Mouse (Mus musculus) urinary bladder, postnatal 10 days (tissue): ENCODE results near the gene Fgfr2.

Experiments
- DNase-seq: peaks from one replicate; pipeline ENCODE4 v3.0.0; 2022; ENCODE audit warnings: low spot score

The Fgfr2 gene

DNA sequence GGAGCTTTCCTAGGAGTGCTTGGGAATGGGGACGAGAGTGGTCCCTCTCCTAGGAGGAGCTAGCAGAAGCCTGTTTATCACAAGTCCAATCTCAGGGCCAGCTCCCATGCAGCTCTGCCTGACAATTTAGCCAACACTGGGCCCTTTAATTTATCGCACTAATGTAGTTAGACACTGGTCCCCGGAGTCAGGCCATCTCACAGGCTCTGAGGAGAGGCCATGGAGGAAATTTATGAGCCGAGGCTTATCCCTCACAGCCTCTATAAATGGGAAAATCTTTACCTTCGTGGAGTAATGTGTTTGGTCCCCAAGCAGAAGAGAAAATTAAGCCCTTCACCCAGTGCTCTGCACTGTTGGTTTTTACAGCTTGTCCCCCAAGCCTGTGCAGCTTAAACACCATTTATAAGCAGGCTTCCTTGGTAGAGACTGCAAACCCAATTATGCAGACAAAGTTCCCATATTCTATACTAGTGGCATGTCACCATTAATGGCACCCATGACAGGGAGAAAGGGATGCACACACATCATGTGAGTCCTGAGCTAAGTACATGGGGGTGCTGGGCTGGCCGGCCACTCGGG is 824.6 kb downstream of the Fgfr2 start:
- DNase-seq = no peak

DNA sequence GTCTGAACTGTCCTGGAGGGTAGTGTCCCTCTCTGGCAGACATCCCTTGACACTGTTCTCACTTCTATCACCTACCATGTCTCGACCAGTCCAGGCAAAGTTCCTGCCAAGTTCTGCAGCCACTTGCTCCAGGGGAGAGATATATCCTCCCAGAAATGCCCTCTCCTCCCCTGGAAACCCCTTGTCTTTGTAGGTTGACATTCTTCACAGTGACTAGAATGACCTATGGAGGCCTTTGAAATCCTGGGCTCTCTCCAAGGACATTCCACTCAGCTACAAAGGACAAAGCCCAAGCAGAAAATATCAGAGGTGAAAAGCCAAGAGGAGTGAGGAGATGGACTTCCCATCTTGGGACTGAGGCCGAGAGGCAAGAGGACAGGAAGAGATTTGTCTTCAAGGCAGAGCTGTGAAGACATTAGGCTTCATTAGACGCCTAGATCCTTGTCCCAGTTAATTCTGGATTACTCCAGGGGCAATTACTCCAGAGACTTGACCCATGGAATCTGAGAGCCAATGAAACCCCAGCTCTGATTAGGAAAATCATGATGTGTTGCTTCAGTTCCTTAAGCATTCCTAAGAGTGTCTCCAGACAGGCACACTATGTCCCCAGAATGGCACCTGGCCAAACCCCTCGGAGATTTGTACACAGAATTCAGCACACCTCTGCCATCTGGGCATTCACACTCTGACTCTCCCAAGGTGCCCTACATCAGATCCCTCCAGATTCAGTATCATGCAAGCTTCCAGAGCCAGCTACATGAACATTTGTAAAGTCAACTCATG is 826.3 kb downstream of the Fgfr2 start:
- DNase-seq = no peak

DNA sequence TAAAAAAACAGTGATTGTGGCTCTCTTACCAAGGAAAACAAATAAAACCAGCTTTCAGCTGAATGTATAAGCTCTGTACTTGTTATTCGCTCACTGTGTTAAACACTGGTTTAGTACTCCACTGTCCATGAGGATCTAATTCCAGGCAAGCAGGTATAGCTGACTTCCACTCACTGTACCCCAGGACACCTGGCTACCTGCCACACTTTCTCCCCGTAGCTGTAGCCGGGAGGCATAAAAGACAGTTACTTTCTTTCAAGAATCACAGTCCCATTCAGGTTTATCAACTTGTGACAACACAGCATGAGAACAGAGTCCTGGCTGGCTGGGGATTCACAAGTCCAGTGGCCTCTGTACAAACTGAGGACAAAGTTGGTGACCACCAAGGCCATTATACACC is 827.0 kb downstream of the Fgfr2 start:
- no peak for DNase-seq

DNA sequence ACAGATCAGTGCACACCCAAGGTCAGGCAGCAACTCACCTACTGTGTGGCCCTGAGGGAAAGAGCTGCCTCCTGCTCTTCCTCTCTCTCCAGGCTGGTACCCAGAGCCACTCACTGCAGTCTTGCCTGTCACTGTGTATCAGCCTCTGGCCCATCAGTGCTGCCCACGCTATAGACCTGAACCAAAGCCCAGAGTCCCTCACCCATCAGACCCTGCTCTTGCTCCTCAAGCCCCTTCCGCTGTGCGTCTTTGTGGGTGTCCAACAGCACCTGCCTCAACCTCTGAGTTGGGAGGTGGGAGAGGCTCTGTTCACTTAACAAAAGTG is 835.8 kb downstream of the Fgfr2 start:
- no peak for DNase-seq

DNA sequence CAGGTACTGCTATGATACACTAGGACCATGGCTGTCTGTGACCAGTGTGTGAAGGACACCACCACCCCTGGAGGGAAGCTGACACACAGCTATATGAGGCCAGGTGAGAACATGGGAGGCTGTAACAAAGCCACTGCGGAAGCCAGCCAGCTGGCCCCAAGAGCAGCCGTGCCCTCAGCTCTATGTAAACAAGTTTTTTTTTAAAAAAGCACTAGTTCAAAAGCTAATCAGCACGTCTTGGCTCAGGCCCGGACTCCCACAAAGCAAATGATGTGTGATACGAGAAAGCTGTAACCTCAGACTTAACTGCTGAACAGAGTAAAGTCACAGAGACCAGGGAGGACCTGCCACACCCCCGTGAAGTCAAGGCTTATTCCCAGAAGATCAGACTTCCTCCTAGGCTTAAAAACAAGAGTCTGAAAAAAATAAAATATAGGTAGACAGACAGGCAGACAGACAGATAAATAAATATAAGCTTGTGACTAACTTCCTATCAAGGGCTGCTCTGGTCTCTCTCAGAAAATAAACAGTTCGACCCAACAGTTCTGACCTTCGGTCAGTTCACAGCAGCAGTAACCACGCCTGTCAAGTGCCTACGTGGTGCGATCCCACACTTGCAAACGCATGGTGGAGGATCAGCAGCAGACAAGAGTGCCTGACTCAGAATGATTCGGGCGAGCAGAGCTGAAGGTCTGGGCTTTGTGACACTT is 836.4 kb downstream of the Fgfr2 start:
- DNase-seq = no peak

DNA sequence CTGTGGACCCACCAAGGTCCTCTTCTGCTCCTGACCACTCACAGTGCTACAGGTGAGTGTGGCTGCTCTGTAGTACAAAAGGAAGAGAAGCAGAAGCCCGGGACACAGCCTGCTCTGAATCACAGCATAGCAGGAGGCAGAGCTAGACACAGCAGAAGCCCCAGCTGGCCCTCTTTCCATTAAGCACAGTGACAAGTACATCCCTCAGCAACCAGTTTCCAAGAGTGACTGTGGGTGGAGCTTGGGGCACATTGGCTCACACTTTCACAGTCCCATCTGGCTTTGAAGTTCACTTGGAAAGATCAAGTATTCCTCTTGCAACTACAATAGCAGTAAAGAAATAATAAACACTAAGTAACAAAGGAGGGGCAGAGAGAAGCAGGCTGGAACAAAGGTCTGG is 838.4 kb downstream of the Fgfr2 start:
- DNase-seq = no peak

DNA sequence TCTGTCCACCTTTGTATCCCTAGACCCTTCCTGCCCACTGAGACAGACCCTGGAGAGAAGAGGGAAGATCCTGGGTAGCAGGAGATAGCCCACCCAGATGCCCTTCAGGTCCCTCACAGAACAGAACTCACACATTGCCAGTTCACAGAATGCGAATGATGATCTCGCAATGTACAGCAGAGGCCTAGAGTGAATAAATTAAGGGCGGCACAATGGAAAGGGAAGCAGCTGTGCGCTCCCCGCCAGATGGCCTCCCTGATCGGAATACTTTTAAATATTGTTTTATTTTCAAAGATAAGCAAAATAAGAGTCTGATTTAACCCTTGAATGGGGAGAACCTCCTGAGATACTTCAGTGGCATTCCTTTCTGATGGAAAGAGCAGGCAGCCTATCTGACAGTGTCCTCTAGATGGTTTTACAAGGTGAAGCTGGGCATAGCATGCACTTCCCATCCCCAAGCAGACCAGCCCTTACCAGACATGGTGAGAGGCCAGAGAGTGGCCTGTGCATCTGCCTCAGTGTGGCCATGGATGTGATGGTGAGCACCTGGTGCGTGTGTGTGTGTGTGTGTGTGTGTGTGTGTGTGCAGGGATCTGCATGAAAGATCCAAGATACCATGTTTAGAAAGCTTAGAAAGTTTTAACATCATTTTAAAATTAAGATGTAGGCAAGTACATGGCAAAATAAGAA is 839.0 kb downstream of the Fgfr2 start:
- no peak for DNase-seq

DNA sequence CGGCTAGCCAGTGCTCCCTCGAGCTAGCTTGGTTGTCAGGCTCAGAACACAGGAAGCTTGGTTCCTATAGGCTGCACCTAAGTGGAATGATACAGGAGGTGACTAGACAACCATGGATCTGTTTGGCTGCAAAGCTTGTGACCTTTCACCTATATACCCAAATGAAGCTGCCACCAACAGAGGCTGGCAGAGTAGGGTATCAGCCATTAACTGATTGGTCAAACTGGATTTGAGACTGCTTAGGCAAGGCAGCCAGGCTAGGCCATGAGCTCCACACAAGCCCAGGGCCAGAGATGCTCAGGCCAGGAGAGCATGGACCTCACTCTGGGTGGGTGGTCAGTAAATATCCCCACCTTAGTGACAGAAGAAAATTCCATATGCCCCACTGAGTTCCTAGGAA is 840.6 kb downstream of the Fgfr2 start:
- DNase-seq = no peak

DNA sequence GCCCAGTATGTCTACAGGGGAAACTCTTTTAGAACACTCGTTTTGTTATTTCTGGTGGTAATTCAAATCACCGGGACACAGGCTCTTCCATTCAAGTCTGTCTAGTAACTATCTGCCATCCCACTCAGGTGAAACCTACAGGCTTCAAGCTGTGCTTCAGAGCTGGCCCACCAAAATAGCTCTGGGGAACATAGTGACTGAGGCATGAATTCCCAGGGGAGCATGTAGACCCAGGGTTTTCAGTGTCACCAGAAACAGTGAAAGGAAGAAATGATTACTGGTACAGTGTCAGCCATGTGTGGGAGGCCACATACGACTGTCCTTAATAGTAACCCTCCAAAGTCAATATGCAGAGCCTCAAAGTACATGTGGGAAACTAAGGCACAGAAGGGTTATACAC is 841.0 kb downstream of the Fgfr2 start:
- DNase-seq = no peak

DNA sequence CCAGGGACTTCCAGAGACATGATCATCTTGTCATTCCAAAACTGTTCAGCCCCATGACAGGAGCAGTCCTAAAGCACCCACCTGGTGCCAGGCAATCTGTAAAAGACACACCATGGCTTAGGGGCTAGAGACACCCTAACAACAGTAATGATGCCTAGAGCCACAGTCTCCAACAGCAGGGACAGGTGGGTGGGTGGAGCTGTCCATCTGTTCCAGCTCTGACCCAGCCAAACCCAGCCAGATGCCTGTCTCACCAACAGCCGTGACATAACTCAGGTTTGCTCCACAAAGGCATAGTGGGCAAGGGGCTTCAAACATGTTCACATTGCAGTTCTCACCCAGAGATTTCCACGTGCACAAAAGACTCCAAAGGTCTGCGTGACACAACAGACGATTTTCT is 841.4 kb downstream of the Fgfr2 start:
- DNase-seq = no peak

DNA sequence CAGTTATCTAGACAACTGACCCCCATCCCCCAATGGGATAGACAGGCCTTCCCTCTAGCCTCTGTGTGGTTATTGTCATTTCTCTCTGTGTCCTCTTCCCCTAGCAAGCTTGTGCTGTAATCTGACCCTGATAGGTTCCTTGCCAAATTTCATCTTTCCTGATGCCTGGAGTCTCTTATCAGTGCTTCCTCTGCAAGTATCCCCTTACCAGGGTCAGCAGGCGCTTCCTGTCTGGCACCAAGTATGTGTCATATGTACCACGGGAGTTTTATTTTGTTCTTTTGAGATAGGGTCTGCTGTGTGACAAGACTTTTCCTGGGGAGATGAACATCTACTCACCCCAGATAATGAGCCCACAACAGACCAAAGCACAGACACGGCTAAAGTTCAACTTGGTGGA is 844.5 kb downstream of the Fgfr2 start:
- no peak for DNase-seq

DNA sequence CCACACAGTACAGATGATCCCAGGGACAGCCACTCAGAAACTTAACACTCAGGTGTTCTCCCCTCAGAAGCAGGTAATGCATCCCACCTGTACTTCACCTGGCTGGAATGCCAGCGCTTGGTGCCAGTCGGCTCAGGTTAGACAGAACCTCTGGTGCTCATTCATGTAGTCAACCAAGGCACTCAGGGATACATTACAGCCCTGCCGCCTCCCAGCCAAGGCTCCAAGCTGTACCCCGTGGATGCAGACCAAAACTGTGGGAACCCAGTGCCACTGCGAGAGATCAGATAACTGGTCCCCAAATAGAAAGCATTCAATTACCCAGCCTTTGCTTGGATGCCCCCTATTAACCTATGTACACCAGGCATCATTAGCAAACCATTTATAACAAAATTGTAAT is 846.9 kb downstream of the Fgfr2 start:
- DNase-seq = no peak

DNA sequence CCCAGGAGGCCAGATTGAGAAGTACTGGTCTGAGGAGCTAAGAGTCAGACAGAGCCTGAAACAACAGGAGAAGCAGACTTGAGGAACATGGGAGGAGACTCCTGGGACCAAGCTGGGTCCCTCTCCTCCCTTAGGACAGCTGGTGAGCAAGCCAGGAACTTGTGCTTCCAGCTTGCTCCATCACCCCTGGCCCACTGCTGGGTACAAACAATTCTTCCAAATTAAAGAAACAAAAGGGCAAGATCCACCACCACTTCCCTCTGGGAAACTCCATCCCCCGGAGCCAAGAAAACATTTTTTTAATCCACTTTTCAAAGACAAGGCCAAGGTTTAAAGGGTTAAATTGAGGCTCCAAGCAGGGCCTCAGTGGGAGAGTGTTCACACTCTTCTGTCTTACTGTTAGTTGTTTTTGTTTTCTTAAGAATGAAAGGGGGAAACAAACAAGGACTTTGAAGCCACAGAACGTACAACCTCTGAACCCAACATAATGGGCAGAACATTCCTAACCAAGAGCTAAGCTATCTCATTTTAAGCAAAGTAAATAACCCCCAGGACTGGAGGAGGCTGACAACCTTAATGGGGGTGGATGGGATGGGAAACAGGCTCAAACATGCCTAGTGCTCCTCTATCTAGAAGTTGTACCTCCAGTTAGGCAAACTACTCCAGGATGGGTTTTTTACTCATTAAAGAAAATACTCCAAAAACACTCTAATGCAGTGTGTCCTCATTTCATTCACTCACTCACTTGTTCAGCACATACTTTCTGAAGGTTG is 849.2 kb downstream of the Fgfr2 start:
- no peak for DNase-seq

DNA sequence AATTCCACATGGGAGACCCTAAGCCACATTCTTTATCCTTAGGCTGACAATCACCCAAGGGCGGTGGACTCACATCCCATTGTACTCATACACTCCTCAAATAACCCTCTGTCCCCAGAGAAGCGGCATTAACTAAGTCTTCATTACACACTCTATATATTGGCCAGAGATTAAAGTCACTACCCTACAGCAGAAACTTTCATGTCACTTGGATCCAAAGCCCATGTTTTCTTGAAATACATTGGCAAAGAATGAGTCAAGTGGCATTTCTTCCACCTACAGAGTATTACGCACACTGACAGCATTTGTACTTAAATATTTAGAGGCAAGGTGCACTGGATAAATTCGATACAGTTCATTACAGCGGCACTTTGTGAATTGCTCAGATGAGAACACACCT is 850.2 kb downstream of the Fgfr2 start:
- DNase-seq = no peak

DNA sequence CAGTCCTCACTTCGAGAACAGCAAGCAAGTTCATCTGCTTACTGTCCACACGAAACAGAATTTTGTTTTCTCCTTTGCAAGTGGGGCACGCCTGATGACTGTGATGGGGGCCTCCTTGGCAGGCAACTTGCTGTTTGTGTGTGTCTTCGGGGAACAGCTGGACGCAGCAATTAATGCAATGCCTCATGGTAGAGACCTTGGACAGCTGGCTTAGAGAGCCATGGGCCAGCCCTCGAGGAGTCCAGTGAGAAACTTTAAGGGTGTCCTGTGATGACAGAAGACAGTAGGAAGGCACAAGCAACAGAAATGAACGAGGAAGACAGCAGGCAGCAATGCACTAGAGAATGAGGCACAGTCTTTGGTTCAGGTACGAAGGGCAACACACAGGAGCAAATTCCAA is 852.8 kb downstream of the Fgfr2 start:
- DNase-seq = no peak

DNA sequence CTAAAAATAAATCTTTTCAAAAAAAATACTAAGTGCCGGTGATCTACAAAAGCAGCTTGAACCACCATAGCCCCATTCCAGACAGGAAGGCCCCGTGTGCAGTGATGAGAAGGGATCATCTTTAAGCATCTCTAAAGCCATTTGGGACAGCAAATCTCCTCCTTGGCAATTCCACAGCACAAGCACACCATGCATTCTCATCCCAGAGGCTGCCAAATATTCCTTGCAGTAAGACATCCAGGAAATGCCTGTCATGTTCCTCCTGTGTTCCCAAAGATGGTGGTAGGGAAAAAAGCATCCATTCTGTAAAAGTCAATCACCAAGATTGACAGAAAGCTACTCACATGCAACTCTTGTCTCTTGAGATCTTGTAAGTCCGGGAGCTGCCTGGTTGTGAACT is 853.5 kb downstream of the Fgfr2 start:
- DNase-seq = no peak

DNA sequence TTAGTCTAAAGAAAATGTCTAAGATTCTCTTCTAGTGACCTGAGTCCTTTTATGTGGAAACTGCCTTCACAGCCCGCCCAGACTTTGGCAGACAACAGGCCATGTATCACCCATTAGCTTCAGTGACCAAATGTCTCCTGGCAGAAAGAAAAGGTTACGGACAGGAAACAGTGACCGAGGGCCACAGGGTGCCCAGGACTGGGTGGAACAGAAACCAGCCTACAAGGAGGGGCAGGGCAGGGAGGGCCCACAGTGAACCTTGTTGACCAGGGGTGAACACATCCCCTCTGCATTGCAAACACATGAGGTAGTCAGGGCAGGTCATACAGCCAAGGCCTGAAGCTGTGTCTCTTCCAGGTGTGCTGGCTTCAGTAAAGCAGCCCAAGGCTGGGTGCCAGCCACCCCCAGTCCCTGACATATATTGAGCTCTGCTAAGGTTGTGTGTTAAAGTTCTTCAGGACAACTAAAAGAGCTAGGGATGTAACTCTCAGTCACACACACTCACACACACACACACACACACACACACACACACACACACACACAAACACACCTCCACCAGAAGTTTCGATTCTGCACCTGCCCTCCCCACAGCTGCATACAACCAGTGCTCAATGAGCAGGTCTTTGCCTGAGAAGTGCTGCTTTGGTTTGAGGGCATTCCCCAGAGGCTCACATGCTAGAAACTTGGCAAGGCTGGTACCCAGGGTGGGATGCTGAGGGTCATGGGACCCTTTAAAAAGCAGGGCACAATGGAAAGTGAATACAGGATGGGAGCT is 855.2 kb downstream of the Fgfr2 start:
- no peak for DNase-seq

DNA sequence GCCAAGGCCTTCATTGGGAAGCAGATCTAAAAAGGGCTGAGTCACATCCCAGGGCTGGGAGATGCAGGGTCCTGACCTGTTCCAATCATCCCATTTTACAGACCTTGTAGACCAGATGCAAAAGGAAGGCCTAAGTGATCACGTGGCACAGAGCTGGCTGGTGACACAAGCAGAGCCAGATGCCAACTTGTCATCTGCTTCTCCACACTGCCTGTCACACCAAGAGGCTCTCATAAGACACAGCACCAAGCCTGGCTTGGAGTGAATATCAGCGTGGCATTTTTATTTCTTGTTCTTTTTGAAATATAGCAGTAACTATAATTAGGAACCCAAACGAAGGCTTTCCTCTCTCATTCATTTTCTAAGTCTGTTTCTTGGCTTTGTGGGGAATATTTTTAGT is 858.4 kb downstream of the Fgfr2 start:
- DNase-seq = no peak

DNA sequence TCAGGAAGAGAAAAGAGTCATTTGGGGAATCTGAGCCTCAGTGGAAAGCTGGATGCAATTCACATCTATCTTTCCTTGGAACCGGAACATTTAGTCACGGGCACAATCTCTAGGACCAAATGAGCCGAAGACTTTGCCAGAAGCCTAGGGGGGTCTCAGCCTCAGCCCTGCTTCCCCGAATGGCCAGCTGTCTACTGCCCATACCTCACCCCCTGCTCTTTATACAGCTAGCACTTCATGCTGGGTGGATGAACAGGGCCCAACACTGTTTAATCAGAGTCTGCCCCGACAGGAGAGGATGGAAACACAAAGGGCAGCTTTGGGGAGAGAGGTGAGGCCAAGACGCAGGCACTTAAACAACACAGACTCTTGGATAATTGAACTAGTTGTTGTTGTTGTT is 860.0 kb downstream of the Fgfr2 start:
- DNase-seq = no peak

DNA sequence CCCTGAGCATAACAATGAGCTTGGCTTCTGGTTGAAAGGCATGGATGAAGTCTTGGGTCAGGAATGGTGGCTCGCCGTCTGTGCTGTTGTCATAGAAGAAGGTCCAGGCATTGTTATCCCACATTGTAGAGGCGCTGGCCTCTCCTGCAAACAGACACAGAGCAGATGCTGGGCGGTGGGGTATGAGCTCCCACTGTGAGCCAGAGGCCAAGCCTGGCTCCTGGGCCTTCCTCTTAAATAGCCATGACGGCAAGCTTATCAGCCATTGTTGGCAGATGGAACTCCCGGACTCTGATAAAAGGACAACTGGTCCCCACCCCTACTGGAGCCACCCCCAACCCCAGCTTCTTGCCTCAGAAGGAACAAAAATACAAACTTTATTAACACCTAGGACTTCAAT is 860.5 kb downstream of the Fgfr2 start:
- DNase-seq = no peak

DNA sequence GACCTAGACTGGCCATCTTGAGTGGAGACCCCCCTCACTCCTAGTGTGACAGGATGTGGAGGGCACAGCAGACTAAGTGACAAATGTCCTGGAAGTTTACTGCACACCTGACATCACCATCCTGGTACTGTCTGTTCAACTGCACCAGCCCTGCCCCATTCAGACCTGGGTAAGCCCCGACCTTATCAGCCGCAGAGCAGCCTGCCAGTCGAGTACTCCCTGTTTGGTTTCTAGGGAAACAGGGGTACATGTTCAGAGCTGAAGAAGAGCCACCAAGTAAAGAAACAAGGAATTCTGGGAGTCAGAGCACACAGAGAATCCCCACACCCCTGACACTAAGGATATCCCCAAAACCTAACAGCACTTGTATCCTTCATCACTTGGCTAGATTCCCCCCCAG is 861.3 kb downstream of the Fgfr2 start:
- no peak for DNase-seq

DNA sequence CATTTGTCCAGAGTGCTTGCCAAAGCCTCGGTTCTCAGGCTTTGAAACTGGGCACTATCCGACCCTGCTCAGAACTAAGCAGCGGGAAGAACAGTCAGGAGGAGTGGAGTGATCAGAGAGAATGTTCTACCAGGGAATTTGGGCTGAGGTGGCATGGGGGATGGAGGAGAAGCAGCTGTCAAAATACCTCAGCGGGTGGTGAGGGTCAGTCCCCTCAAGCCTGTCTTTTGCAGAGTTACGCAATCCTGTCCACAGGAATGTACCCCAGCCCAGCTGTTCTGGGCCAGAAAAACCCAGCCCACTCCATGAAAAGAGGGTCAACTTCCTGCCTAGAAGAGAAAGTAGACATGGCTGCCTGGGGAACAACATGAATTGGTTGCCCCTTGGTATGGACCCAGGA is 862.5 kb downstream of the Fgfr2 start:
- DNase-seq = no peak
